Mouse (Mus musculus): ENCODE measurements around the gene Atp5s.
A peak's percentile ranks its signal among the peaks of the same experiment; 100 is the strongest.

Atp5s gene

GRCm38 (mm10) chr12:69781935-69782650, 57.3 kb downstream of the Atp5s start:
- peak in 1 of 2 experiments; percentile 28 for DNase-seq

- DNase-seq, result no peak
Measured at GRCm38 (mm10) chr12:69783247-69784025, 58.7 kb downstream of the Atp5s start.

DNA sequence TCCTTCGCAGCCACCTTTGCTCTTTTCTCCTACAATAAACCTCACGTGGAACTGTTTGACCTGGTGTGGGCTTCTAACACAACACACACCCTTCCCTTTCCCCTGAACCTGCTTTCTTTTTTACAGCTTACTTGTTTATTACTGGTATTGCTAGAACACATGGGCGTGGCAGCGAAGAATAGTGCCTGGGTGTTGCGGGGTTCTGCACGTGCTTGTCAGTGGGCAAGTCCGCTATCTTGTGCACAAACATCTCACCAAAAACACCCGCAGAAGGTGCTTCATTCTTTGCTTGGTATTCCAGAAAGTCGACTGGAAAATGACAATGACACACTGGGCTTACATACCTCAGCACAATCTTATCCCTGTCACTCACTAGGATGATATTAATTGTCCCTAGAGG, 60.7 kb downstream of the Atp5s start:
- DNase-seq, result no peak

DNA sequence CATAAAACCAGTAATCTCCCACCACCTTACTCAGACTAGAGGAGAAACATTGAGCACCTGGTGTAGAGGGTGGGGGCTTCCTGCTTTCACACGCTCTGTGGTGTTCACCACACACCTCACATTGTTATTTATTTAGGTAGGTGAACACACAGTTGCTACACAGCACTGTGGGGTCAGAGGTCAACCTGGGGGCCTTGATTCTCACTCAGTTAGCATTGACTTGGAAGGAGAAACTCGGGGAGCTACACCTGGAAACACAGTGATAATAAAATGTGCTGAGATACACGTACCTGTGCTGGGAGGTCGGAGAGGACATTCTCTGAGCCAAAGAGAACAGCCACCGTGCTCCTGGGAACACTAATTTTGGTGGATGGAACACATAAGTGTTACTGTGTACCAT, 63.6 kb downstream of the Atp5s start:
- DNase-seq, result no peak

DNA sequence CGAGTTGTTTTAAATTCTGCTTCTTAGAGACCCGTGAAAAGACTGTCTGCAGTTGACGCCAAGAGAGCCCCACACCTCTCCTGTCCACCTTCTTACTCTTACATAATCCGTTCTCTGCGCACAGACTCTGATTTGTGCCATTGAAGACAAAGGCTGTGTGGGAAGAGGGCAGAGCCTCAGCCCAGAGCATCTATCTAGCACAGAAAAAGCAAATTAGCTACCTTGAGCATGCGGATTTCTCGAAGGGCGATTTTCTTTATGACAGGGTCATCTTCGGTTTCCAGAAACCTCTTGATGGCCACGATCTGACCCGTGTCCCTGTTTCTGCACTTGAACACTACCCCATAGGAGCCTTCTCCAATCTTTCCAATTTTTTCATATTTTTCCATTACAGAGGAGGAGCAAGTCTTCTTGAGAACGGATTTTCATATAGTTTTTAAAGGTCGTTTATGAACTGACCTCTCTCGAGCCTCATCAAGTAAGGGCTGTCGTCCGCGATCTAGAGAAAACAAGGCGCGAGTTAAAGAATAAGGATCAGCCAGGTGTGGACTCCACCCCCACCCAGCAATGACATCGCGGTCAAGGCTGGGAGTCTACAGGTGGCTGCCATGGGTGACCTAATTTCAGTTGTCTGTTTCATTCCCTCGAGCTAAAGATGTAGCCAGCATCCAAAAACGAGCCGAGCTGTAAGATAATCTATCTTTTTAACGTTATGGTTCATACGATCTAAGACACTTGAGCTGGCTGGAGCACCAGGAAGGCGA, 65.2 kb downstream of the Atp5s start:
- DNase-seq, result peak; percentile 48 to 62

DNA sequence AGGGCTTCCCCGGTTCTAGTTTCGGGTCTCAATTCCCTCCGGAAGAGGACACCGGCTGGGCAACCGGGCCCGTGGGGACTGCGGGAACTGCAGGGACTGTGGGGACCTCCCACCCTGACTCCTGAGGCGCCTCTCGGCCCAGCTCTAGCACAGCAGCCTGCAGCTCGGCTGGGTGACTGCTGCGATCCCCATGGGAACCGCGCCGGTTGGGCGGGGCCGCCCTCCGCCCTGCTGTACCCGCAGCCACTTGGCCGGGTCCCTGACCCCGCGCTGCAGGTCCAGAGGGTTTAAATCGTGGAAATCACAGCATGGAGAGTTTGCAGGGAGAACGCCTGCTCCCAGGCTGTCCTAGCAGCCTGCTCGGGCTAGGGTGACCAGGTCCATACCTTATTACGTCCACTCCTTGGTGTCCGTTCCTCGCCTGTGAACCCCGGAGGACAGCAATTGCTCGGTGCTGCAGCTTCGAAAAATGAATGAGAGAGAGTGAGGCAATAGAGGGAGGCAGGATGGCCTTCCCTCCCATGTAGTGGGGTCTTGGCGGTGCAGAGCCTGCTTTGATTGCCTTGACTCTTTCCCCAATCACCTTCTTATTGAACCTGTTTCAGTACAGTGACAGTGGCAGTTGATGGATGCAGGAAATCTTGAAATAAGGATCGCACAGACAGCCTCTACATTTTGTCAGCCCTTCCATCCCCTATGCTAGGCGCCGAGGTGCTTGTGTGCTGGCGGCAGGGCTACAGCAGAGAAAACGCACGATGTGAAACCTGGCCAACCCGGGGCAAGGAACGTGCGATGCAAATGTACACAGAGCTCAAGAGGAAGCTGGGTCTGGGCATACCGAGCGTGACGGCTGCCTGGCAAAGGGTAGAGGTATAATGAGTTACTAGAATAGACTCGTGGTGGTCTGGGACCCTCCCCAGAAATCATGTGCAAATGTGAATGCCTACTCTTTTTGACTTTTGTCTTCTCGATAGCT, 66.1 kb downstream of the Atp5s start, which contains the start of gene Cdkl1:
Cdkl1 (minus strand) TSS at position 738 of the 976 bp plus-strand sequence.
- DNase-seq, result peak; percentile 74
